In genomic region chr13:51645872-51646271, GRCm38 (mm10) we compare ENCODE assay signal across 8 mouse cellular contexts. TPM values are rescaled to one million over a fixed set of nuclear protein-coding genes. Genes with fewer than 3 reads are reported as not detected.
A peak's percentile ranks its signal among the peaks of the same experiment; 100 is the strongest.
DNase-seq lines count a peak whose midpoint lies in the region; ATAC-seq and TF ChIP-seq lines count a peak whose summit lies in the region.

No protein-coding gene starts in this region.

- no peak for TF ChIP-seq POLR2A in spleen, adult 2 months (IDR thresholded peaks at IDR 0.05; ENCODE audit: low read depth, low read length)

- no peak for TF ChIP-seq CTCF in spleen, adult 2 months (IDR thresholded peaks at IDR 0.05; ENCODE audit: extremely low read depth, insufficient read depth, insufficient read length, insufficient replicate concordance)

- H3K9me3 ChIP-seq in embryonic facial prominence, embryonic 11.5 days (replicated peaks; ENCODE audit: control insufficient read depth, low read length): no peaks in the 10 kb centered on the region
- no peaks in the 10 kb centered on the region for H3K9me3 ChIP-seq in intestine, embryonic 15.5 days

- DNase-seq in spleen, adult 2 months (ENCODE audit: low read depth in 1 of 2, low spot score in 2 of 2): no peak
- no peak for DNase-seq in spleen, postnatal 14 days (ENCODE audit: low spot score in 2 of 2)
- DNase-seq in embryonic facial prominence, embryonic 11.5 days (ENCODE audit: low spot score): peak; percentile 65
- no peak for DNase-seq in right cerebral cortex, postnatal 14 days
- no peak for DNase-seq in layer of hippocampus, postnatal 25 days (ENCODE audit: extremely low spot score in 1 of 2, low spot score in 1 of 2)
- DNase-seq in ovary, postnatal 14 days (ENCODE audit: low spot score): no peak

- H3K27me3 ChIP-seq in spleen, adult 2 months (ENCODE audit: control insufficient read depth, insufficient read depth, low read length): no peaks in the 10 kb centered on the region
- no peaks in the 10 kb centered on the region for H3K27me3 ChIP-seq in embryonic facial prominence, embryonic 11.5 days (ENCODE audit: control insufficient read depth, insufficient read depth, low read length)
- no peaks in the 10 kb centered on the region for H3K27me3 ChIP-seq in intestine, embryonic 15.5 days (replicated peaks)

- ATAC-seq in embryonic facial prominence, embryonic 11.5 days (replicated peaks; ENCODE audit: insufficient number of reproducible peaks, low FRiP score, low TSS enrichment, low read depth): no peak
- ATAC-seq in intestine, embryonic 15.5 days: no peak
- ATAC-seq in megakaryocyte progenitor cell, adult 5-6 weeks (replicated peaks; ENCODE audit: poor library complexity): 0 out of 2 replicates have a peak, but pooled peaks have one; percentile 10

- peak overlapping the region; percentile 64; the same call in 1 of the 2 replicates for H3K27ac ChIP-seq in spleen, adult 2 months (ENCODE audit: insufficient read depth, low read length)
- H3K27ac ChIP-seq in embryonic facial prominence, embryonic 11.5 days (replicated peaks; ENCODE audit: low read depth, low read length): peak overlapping the region; percentile 79; the same call in 1 of the 2 replicates
- H3K27ac ChIP-seq in intestine, embryonic 15.5 days: peak overlapping the region; percentile 89

- H3K4me3 ChIP-seq in spleen, adult 2 months (ENCODE audit: extremely low read depth, insufficient read depth, insufficient read length): peak overlapping the region; percentile 79
- H3K4me3 ChIP-seq in embryonic facial prominence, embryonic 11.5 days (ENCODE audit: low read depth, low read length): peak overlapping the region; percentile 88
- peak overlapping the region; percentile 81 for H3K4me3 ChIP-seq in intestine, embryonic 15.5 days (replicated peaks)

- peak overlapping the region; percentile 62 for H3K4me2 ChIP-seq in embryonic facial prominence, embryonic 11.5 days (ENCODE audit: low read depth, low read length)
- peak overlapping the region; percentile 63 for H3K4me2 ChIP-seq in intestine, embryonic 15.5 days (replicated peaks)

- peak overlapping the region; percentile 95 for H3K9ac ChIP-seq in embryonic facial prominence, embryonic 11.5 days (replicated peaks; ENCODE audit: low read length)
- H3K9ac ChIP-seq in intestine, embryonic 15.5 days: peak overlapping the region; percentile 80

- peaks cover 2% of the 10 kb centered on the region; the same call in 1 of the 2 replicates for H3K4me1 ChIP-seq in spleen, adult 2 months (ENCODE audit: control insufficient read depth, insufficient read depth, insufficient read length)
- peaks cover 4% of the 10 kb centered on the region for H3K4me1 ChIP-seq in embryonic facial prominence, embryonic 11.5 days (ENCODE audit: control insufficient read depth, insufficient read depth, low read length)
- peaks cover 8% of the 10 kb centered on the region; the same call in 1 of the 2 replicates for H3K4me1 ChIP-seq in intestine, embryonic 15.5 days (replicated peaks)

- under 1% methylated on average over 7 of the region's 7 CpGs for WGBS in spleen, adult 2 months
- under 1% methylated on average over 7 of the region's 7 CpGs for WGBS in embryonic facial prominence, embryonic 11.5 days
- under 1% methylated on average over 7 of the region's 7 CpGs for WGBS in intestine, embryonic 15.5 days

- no peaks in the 10 kb centered on the region for H3K36me3 ChIP-seq in spleen, adult 2 months (ENCODE audit: control insufficient read depth, insufficient read depth, low read length)
- H3K36me3 ChIP-seq in embryonic facial prominence, embryonic 11.5 days (replicated peaks; ENCODE audit: control insufficient read depth, insufficient read depth, low read depth, low read length): no peaks in the 10 kb centered on the region
- H3K36me3 ChIP-seq in intestine, embryonic 15.5 days: no peaks in the 10 kb centered on the region

RNA-seq across cellular contexts. Expression of gene Cks2, which starts 0.8 kb away (rescaled TPM):
- polyA plus RNA-seq in spleen, adult 2 months (2012; rRNA removed): 14.0 and 16.7 TPM in 2 replicates
- 407 and 422 TPM in 2 replicates for polyA plus RNA-seq in embryonic facial prominence, embryonic 11.5 days (2014; fragmentation: Nextera tagmentation; extraction: Ambion mirVana)
- 304 and 333 TPM in 2 replicates for polyA plus RNA-seq in intestine, embryonic 15.5 days (2015; fragmentation: Nextera tagmentation; extraction: Ambion mirVana)
- total RNA-seq in megakaryocyte progenitor cell, adult 5-6 weeks (2015): 499 and 603 TPM in 2 replicates
- 233 and 253 TPM in 2 replicates for total RNA-seq in megakaryocyte progenitor cell, adult 5-6 weeks (2017)
- 1 to 10 TPM; 1.3 TPM for total RNA-seq in layer of hippocampus, postnatal 25 days (2021)

RNA-seq across cellular contexts. Expression of gene Secisbp2, which starts 5.6 kb away (rescaled TPM):
- polyA plus RNA-seq in spleen, adult 2 months (2012; rRNA removed): 25.8 and 28.6 TPM in 2 replicates
- 18.3 and 18.6 TPM in 2 replicates for polyA plus RNA-seq in embryonic facial prominence, embryonic 11.5 days (2014; fragmentation: Nextera tagmentation; extraction: Ambion mirVana)
- 28.0 and 30.2 TPM in 2 replicates for polyA plus RNA-seq in intestine, embryonic 15.5 days (2015; fragmentation: Nextera tagmentation; extraction: Ambion mirVana)
- total RNA-seq in megakaryocyte progenitor cell, adult 5-6 weeks (2015): 13.9 and 15.9 TPM in 2 replicates
- total RNA-seq in megakaryocyte progenitor cell, adult 5-6 weeks (2017): 24.6 and 25.0 TPM in 2 replicates
- 10 to 100 TPM; 17.1 to 19.6 TPM for total RNA-seq in layer of hippocampus, postnatal 25 days (2021)

Comparison
In these comparisons a context has a peak if more than half of its experiments do, and no peak if none do; other contexts are left out.
1. RNA of gene Cks2, which starts 0.8 kb away (polyA plus RNA-seq): 407 to 422 TPM in embryonic facial prominence, embryonic 11.5 days and 304 to 333 TPM in intestine, embryonic 15.5 days; 14.0 to 16.7 TPM in spleen, adult 2 months; every median in the first group is over 10 times any median in the second.
2. Peak in every context shown above with its lines, with median percentiles within 50 percentile points of each other: H3K27ac ChIP-seq and H3K4me3 ChIP-seq.